Mouse (Mus musculus): ENCODE measurements around the gene Pcnx4.

DNA sequence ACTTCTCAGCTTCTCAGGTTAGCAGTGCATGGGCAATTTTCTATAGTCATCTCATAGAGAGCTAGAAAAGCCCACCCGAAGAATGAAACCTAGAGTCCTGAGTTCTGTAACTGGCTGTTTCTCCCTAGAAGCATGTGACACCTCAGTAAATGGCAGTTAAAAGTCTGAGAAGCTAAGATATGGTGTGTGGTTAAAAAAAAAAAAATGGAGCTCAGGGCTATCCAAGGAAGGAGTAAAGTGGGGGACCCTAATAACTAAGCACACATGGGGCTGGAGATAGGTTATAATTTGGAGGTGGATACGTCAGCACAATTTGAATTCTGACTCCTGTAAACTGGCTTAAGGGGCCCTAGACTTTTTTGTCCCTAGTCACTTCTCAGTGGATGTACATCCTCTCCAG is 46.9 kb downstream of the Pcnx4 start:
- TF ChIP-seq CTCF (IDR thresholded peaks at IDR 0.05; ENCODE audit: low read depth, low read length) (no peak), POLR2A (IDR thresholded peaks at IDR 0.05; ENCODE audit: borderline replicate concordance, low read depth, low read length) (no peak)
